Mouse (Mus musculus) MEL (cell line): Measurements from ENCODE around the gene Bola3. TPM values are rescaled to one million over a fixed set of nuclear protein-coding genes. Genes with fewer than 3 reads are reported as not detected.

ENCODE experiments used
- DNase-seq: peaks from one replicate; pipeline ENCODE4 v3.0.0; 2011; ENCODE audit warnings: low read depth, low spot score
- H3K27ac ChIP-seq: 2 replicates; pipeline ENCODE4 v1.5.1; 2012; ENCODE audit warnings: low read depth, mild to moderate bottlenecking, control low read depth, low read length, moderate library complexity; ENCODE audit not compliant: control insufficient read depth
- H3K27me3 ChIP-seq, 2 experiments: fragments of 150-350 bp in 1 of 2; sonication (generic) in 1 of 2; 2 replicates each; pipeline ENCODE4 v1.6.1; 2012; ENCODE audit warnings: low read length in 2 of 2, mild to moderate bottlenecking in 2 of 2, improper control_type of control experiment in 1 of 2, moderate library complexity in 1 of 2; ENCODE audit not compliant: insufficient read depth in 2 of 2, control insufficient read depth in 1 of 2
- H3K36me3 ChIP-seq, 2 experiments: 2 replicates each; pipeline ENCODE4 v1.6.1; 2012 to 2014; ENCODE audit warnings: low read length in 2 of 2, improper control_type of control experiment in 1 of 2, inconsistent platforms in 1 of 2, mild to moderate bottlenecking in 1 of 2; ENCODE audit not compliant: insufficient read depth in 2 of 2, control insufficient read depth in 1 of 2
- H3K4me1 ChIP-seq, 2 experiments: fragments of 150-350 bp in 1 of 2; sonication (generic) in 1 of 2; 2 replicates each; pipeline ENCODE4 v1.6.1; 2012; ENCODE audit warnings: low read length in 2 of 2, improper control_type of control experiment in 1 of 2, mild to moderate bottlenecking in 1 of 2; ENCODE audit not compliant: insufficient read depth in 2 of 2, control insufficient read depth in 1 of 2
- H3K4me3 ChIP-seq, 2 experiments: fragments of 150-350 bp in 1 of 2; sonication (generic) in 1 of 2; 2 replicates each; pipeline ENCODE4 v1.5.1; 2012; ENCODE audit warnings: low read depth in 2 of 2, low read length in 2 of 2, mild to moderate bottlenecking in 2 of 2, moderate library complexity in 2 of 2, control low read depth in 1 of 2, improper control_type of control experiment in 1 of 2; ENCODE audit not compliant: control insufficient read depth in 1 of 2, insufficient read depth in 1 of 2
- H3K79me2 ChIP-seq: 2 replicates; pipeline ENCODE4 v1.6.1; 2012; ENCODE audit warnings: mild to moderate bottlenecking, low read length, moderate library complexity; ENCODE audit not compliant: control insufficient read depth, poor library complexity, insufficient read depth
- H3K9ac ChIP-seq: 2 replicates; pipeline ENCODE4 v1.6.1; 2012; ENCODE audit warnings: low read depth, mild to moderate bottlenecking, control low read depth, low read length, moderate library complexity; ENCODE audit not compliant: control insufficient read depth, poor library complexity, severe bottlenecking
- H3K9me3 ChIP-seq: fragments of 150-350 bp; sonication (generic); replicated peaks from 2 replicates; pipeline ENCODE4 v1.6.1; 2012; ENCODE audit warnings: mild to moderate bottlenecking, low read length, improper control_type of control experiment, moderate library complexity; ENCODE audit not compliant: insufficient read depth
- BHLHE40 ChIP-seq: IDR thresholded peaks from 2 replicates; pipeline ENCODE4 v1.6.1; 2012; ENCODE audit warnings: low read depth, mild to moderate bottlenecking, inconsistent platforms, low read length, improper control_type of control experiment, borderline replicate concordance
- CHD1 ChIP-seq: IDR thresholded peaks from 2 replicates; pipeline ENCODE4 v1.6.1; 2012; ENCODE audit warnings: low read depth, mild to moderate bottlenecking, inconsistent platforms, low read length, improper control_type of control experiment
- CHD2 ChIP-seq: IDR thresholded peaks from 2 replicates; pipeline ENCODE4 v1.6.1; 2011; ENCODE audit warnings: low read length, improper control_type of control experiment
- CTCF ChIP-seq, 3 experiments: IDR thresholded peaks in 2 of 3; conservative IDR thresholded peaks in 1 of 3; 2 replicates each; pipeline ENCODE4 v1.5.1; 2011 to 2012; ENCODE audit warnings: low read length in 3 of 3, low read depth in 2 of 3, mild to moderate bottlenecking in 2 of 3, improper control_type of control experiment in 1 of 3, inconsistent platforms in 1 of 3, mixed read lengths in 1 of 3, moderate library complexity in 1 of 3; ENCODE audit not compliant: control insufficient read depth in 1 of 3, insufficient read depth in 1 of 3, poor library complexity in 1 of 3, severe bottlenecking in 1 of 3
- E2F4 ChIP-seq: IDR thresholded peaks from 2 replicates; pipeline ENCODE4 v1.6.1; 2011; ENCODE audit warnings: low read depth, low read length, improper control_type of control experiment, borderline replicate concordance
- ELF1 ChIP-seq: IDR thresholded peaks from 2 replicates; pipeline ENCODE4 v1.6.1; 2014; ENCODE audit warnings: low read depth, mild to moderate bottlenecking, inconsistent platforms, low read length, improper control_type of control experiment, moderate library complexity
- GABPA ChIP-seq: IDR thresholded peaks from 2 replicates; pipeline ENCODE4 v1.6.1; 2012; ENCODE audit warnings: low read depth, mild to moderate bottlenecking, inconsistent platforms, low read length, improper control_type of control experiment, moderate library complexity
- GATA1 ChIP-seq: IDR thresholded peaks from 2 replicates; pipeline ENCODE4 v1.6.1; 2011; ENCODE audit warnings: low read depth, low read length, improper control_type of control experiment
- JUND ChIP-seq: IDR thresholded peaks from 2 replicates; pipeline ENCODE4 v1.6.1; 2011; ENCODE audit warnings: low read depth, mild to moderate bottlenecking, improper control_type of control experiment, low read length
- KAT2A ChIP-seq: conservative IDR thresholded peaks from 2 replicates; pipeline ENCODE4 v1.6.1; 2012; ENCODE audit warnings: low read depth, low read length, improper control_type of control experiment, inconsistent platforms
- MAX ChIP-seq: IDR thresholded peaks from 2 replicates; pipeline ENCODE4 v1.6.1; 2011; ENCODE audit warnings: low read length, improper control_type of control experiment
- MAZ ChIP-seq: IDR thresholded peaks from 2 replicates; pipeline ENCODE4 v1.6.1; 2012; ENCODE audit warnings: low read depth, mild to moderate bottlenecking, inconsistent platforms, low read length, improper control_type of control experiment
- MXI1 ChIP-seq: IDR thresholded peaks from 2 replicates; pipeline ENCODE4 v1.6.1; 2011; ENCODE audit warnings: mild to moderate bottlenecking, low read depth, low read length, improper control_type of control experiment
- MYB ChIP-seq: IDR thresholded peaks from 2 replicates; pipeline ENCODE4 v1.6.1; 2011; ENCODE audit warnings: mild to moderate bottlenecking, low read depth, low read length, improper control_type of control experiment
- NELFE ChIP-seq: IDR thresholded peaks from 2 replicates; pipeline ENCODE4 v1.6.1; 2011; ENCODE audit warnings: low read depth, low read length, improper control_type of control experiment
- POLR2A ChIP-seq, 2 experiments: IDR thresholded peaks; 2 replicates each; pipeline ENCODE4 v1.6.1; 2011 to 2012; ENCODE audit warnings: low read length in 2 of 2, mild to moderate bottlenecking in 2 of 2, control low read depth in 1 of 2, improper control_type of control experiment in 1 of 2, low read depth in 1 of 2, moderate library complexity in 1 of 2; ENCODE audit not compliant: control insufficient read depth in 1 of 2, insufficient read depth in 1 of 2, poor library complexity in 1 of 2
- POLR2AphosphoS2 ChIP-seq: IDR thresholded peaks from 2 replicates; pipeline ENCODE4 v1.6.1; 2011; ENCODE audit warnings: low read length, improper control_type of control experiment
- SIN3A ChIP-seq: IDR thresholded peaks from 2 replicates; pipeline ENCODE4 v1.6.1; 2012; ENCODE audit warnings: low read length, improper control_type of control experiment, inconsistent platforms
- UBTF ChIP-seq: IDR thresholded peaks from 2 replicates; pipeline ENCODE4 v1.6.1; 2012; ENCODE audit warnings: low read depth, mild to moderate bottlenecking, inconsistent platforms, low read length, improper control_type of control experiment, moderate library complexity, borderline replicate concordance; ENCODE audit not compliant: insufficient read depth
- USF1 ChIP-seq: IDR thresholded peaks from 2 replicates; pipeline ENCODE4 v1.6.1; 2014; ENCODE audit warnings: low read depth, mild to moderate bottlenecking, inconsistent platforms, low read length, improper control_type of control experiment, moderate library complexity
- USF2 ChIP-seq, 2 experiments: IDR thresholded peaks; 2 replicates each; pipeline ENCODE4 v1.6.1; 2011 to 2012; ENCODE audit warnings: improper control_type of control experiment in 2 of 2, low read length in 2 of 2, borderline replicate concordance in 1 of 2, inconsistent platforms in 1 of 2, low read depth in 1 of 2, mild to moderate bottlenecking in 1 of 2; ENCODE audit not compliant: insufficient read depth in 1 of 2
- ZKSCAN1 ChIP-seq: IDR thresholded peaks from 2 replicates; pipeline ENCODE4 v1.6.1; 2012; ENCODE audit warnings: low read depth, mild to moderate bottlenecking, inconsistent platforms, low read length, improper control_type of control experiment, moderate library complexity
- ZNF384 ChIP-seq: IDR thresholded peaks from 2 replicates; pipeline ENCODE4 v1.6.1; 2012; ENCODE audit warnings: low read depth, mild to moderate bottlenecking, inconsistent platforms, low read length, improper control_type of control experiment
- polyA plus RNA-seq, 2 experiments: library from polyadenylated mRNA; stranded (reverse) in 1 of 2; unstranded in 1 of 2; fragments of >175 nt in 1 of 2; fragments of >200 nt in 1 of 2; gene quantifications; 2 replicates each; pipeline versions ENCODE4 v1.2.1 to v1.2.4; 2012; ENCODE audit warnings: low replicate concordance in 2 of 2, low read depth in 1 of 2; ENCODE audit not compliant: insufficient read length in 2 of 2, insufficient read depth in 1 of 2, missing spikeins in 1 of 2
- total RNA-seq: library from RNA; depleted of rRNA; stranded (reverse); fragments of 300-350 nt; gene quantifications from 2 replicates; pipeline ENCODE4 v1.2.3, GENCODE M21; 2012

The Bola3 gene
- total and polyA plus RNA-seq, 3 experiments: 55.2 to 211 TPM; not detected in 1

DNA sequence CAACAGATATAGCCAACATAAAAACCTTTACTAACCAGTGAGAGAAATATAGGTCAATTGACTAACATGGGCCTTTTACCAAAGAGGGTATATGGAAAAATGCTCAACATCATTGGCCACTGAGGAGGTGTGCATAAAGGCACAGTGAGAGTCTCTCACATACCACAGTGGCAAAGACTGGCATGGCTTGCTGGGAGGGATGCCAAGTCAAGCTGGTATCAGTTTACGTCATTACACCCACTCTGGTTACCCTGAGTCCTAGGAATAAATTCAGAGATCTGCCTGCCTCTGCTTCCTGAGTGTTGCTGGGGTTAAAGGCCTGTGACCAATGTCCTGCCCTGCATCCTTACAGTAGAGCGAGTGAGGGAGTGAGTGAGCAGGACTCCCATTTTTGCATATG, 47.8 kb downstream of the Bola3 start:
- H3K9me3 ChIP-seq: no peaks in the 10 kb centered on the region
- no peak overlapping the region for H3K27ac ChIP-seq
- no peak for DNase-seq
- TF ChIP-seq ZNF384: no peak
- no peak for TF ChIP-seq KAT2A
- TF ChIP-seq GATA1: no peak
- TF ChIP-seq POLR2AphosphoS2: no peak
- no peak for TF ChIP-seq MAX
- no peak for TF ChIP-seq USF1
- TF ChIP-seq, all 39 proteins: peak for 0
- Histone ChIP-seq H3K4me1 (no peaks in the 10 kb centered on the region), H3K27me3 (no peaks in the 10 kb centered on the region), H3K79me2 (0 out of 2 replicates have a peak, but pooled peaks cover 1% of the 10 kb centered on the region), H3K4me3 (no peak overlapping the region), H3K9ac (no peak overlapping the region), H3K36me3 (peaks cover 0 to 34% of the 10 kb centered on the region in 2 experiments; a peak in 2 of 4 replicates)

DNA sequence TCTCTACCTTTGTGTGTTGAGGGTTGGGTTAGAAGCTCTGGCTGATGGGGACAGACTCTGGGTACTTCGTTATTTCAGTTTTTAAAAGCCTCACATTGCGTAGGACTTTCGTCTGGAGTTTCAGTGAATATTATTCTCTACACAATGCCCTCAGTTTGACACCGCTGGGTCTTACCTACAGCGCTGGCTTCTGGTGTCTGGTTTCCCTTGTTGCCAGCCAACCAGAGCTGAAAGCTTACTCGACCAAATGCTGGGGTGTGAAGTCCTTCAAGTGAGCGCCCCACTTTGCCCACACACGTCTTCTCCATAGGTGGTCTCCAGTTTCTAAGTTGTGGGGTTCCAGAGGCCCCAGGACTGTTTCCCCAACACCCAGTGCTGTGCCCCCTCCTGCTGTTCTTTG, 48.8 kb downstream of the Bola3 start:
- no peak overlapping the region for H3K27ac ChIP-seq

DNA sequence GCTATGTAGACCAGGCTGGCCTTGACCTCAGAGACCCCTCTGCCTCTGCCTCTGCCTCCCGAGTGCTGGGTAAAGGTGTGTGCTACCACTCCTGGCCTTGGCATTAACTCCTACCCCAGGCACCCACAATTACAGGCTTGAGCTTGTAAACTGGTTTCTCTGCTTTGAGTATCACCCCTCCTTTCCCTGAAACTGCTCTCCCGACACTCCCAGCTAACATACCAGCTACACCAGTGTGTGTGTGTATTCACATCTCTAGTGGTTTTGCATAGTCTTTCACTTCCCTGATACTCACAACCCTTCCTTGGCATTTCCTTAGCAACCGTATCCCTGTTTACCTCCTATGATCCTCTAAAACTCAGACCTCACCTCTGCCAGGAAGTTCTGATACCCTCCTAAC, 50.8 kb downstream of the Bola3 start:
- H3K9ac ChIP-seq: no peak overlapping the region
- TF ChIP-seq MXI1: no peak
- TF ChIP-seq E2F4: no peak
- no peak for TF ChIP-seq POLR2A (IDR thresholded peaks at IDR 0.05; ENCODE audit: control insufficient read depth in 1 of 2, insufficient read depth in 1 of 2, low read depth in 1 of 2, low read length in 2 of 2, poor library complexity in 1 of 2)
- TF ChIP-seq UBTF: no peak
- no peak for TF ChIP-seq NELFE
- no peak for TF ChIP-seq JUND
- no peak for TF ChIP-seq CHD1
- TF ChIP-seq KAT2A: no peak
- no peak for TF ChIP-seq SIN3A
- no peak for TF ChIP-seq GABPA
- no peak for TF ChIP-seq USF1
- no peak for TF ChIP-seq CHD2
- no peak for TF ChIP-seq MYB
- TF ChIP-seq CTCF (IDR thresholded peaks at IDR 0.05 in 2 of 3, conservative IDR thresholded peaks at IDR 0.05 in 1 of 3; ENCODE audit: control insufficient read depth in 1 of 3, insufficient read depth in 1 of 3, low read depth in 2 of 3, low read length in 3 of 3, poor library complexity in 1 of 3, severe bottlenecking in 1 of 3): no peak
- no peak for TF ChIP-seq MAZ
- no peak for TF ChIP-seq ZKSCAN1
- TF ChIP-seq POLR2AphosphoS2: no peak
- no peak for TF ChIP-seq USF2 (IDR thresholded peaks at IDR 0.05; ENCODE audit: borderline replicate concordance in 1 of 2, insufficient read depth in 1 of 2, low read depth in 1 of 2, low read length in 2 of 2)
- TF ChIP-seq ELF1: no peak
- no peak for TF ChIP-seq MAX
- TF ChIP-seq, all 39 proteins: peak for 0
- Histone ChIP-seq H3K9me3 (no peaks in the 10 kb centered on the region), H3K27me3 (no peaks in the 10 kb centered on the region), H3K36me3 (peaks cover 0 to 25% of the 10 kb centered on the region in 2 experiments; a peak in 2 of 4 replicates), H3K79me2 (no peaks in the 10 kb centered on the region), H3K4me1 (no peaks in the 10 kb centered on the region), H3K4me3 (no peak overlapping the region), H3K27ac (no peak overlapping the region)
- DNase-seq: no peak

More for the DNA sequence above, 48.8 kb downstream of the Bola3 start:
- H3K36me3 ChIP-seq: peaks cover 0 to 34% of the 10 kb centered on the region in 2 experiments; a peak in 2 of 4 replicates
- no peak overlapping the region for H3K4me3 ChIP-seq
- no peak for DNase-seq
- H3K4me1 ChIP-seq: no peaks in the 10 kb centered on the region
- no peak overlapping the region for H3K9ac ChIP-seq
- no peaks in the 10 kb centered on the region for H3K79me2 ChIP-seq
- H3K9me3 ChIP-seq: no peaks in the 10 kb centered on the region
- no peak for TF ChIP-seq BHLHE40
- TF ChIP-seq, all 39 proteins: peak for 0
- no peaks in the 10 kb centered on the region for H3K27me3 ChIP-seq
